Mouse (Mus musculus): ENCODE measurements around the gene Kif5c. TPM values are rescaled to one million over a fixed set of nuclear protein-coding genes. Genes with fewer than 3 reads are reported as not detected.

Kif5c gene
- polyA plus RNA-seq, 1 experiment from 2014 or later, result 0.21 TPM

DNA sequence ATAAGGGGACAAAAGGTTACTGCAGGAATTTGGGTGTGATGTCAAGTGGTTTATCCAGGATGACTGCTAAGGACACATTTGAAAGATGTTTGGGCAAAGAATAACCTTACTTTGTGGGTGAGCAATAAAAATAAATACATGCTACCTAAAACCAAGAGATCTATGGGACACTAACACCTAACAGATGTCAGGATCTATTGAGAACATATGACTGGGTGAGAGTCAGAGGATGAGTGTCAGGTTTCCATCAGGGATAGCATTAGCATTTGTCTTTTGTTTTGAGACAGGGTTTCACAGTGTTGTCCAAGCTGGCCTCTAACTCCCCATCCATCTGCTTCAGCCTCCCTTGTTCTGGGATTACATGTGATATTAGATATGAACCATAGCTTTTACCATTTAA lies 26.2 kb upstream of the Kif5c start:
- H3K36me3 ChIP-seq, result no peaks in the 10 kb centered on the region
- H3K4me3 ChIP-seq, result no peak overlapping the region
- ATAC-seq, result no peak
- no peaks in the 10 kb centered on the region for H3K4me1 ChIP-seq
- H3K27ac ChIP-seq, result no peak overlapping the region
- no peaks in the 10 kb centered on the region for H3K9me3 ChIP-seq (replicated peaks)
- no peaks in the 10 kb centered on the region for H3K27me3 ChIP-seq (replicated peaks)
- H3K4me2 ChIP-seq, result no peak overlapping the region
- H3K9ac ChIP-seq, result no peak overlapping the region

DNA sequence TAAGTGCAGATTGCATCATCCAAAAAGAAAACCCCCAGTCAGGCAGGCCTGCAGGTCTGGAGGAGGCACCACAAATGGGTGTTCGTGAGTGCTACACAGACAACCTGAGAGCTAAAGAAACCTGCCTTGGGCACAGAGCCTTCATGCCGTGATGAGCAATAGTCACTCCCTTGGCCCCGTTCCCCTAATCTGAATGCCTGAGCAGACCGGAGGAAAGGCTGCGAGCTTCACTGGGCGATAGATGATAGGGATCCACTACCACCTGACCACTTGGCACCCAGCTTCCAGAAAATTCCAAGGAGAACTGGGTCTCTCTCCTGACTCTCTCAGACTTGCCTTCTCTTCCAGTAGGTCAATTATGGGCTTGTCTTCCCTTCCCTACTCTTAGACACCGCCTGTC lies 24.2 kb upstream of the Kif5c start:
- Histone ChIP-seq H3K9ac (no peak overlapping the region), H3K27ac (no peak overlapping the region), H3K4me1 (no peaks in the 10 kb centered on the region), H3K36me3 (no peaks in the 10 kb centered on the region), H3K27me3 (replicated peaks) (no peaks in the 10 kb centered on the region), H3K9me3 (replicated peaks) (no peaks in the 10 kb centered on the region), H3K4me2 (no peak overlapping the region), H3K4me3 (no peak overlapping the region)
- WGBS (ENCODE audit: insufficient replicate concordance), result 60% methylated on average over 7 of the region's 7 CpGs
- no peak for ATAC-seq

DNA sequence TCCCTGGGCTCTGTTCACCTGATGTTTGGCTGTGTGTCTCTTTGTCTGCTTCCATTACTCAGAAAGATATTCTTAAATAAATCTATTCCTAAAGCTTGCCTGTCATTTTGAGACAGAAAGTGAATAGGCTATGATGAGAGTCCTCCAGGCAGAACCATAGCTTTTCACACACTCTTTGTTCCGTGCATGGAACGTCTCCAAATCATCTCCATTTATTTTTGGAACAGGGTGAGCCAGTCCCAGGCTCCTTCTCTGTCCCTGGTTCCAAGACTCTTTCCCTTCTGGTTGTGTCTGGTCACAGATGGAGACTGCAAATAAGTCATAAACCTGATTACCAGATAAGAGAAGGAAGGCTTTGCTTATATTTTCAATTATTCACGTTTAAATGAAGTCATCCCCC lies 22.8 kb upstream of the Kif5c start:
- ATAC-seq, result no peak
- H3K27me3 ChIP-seq (replicated peaks), result no peaks in the 10 kb centered on the region

DNA sequence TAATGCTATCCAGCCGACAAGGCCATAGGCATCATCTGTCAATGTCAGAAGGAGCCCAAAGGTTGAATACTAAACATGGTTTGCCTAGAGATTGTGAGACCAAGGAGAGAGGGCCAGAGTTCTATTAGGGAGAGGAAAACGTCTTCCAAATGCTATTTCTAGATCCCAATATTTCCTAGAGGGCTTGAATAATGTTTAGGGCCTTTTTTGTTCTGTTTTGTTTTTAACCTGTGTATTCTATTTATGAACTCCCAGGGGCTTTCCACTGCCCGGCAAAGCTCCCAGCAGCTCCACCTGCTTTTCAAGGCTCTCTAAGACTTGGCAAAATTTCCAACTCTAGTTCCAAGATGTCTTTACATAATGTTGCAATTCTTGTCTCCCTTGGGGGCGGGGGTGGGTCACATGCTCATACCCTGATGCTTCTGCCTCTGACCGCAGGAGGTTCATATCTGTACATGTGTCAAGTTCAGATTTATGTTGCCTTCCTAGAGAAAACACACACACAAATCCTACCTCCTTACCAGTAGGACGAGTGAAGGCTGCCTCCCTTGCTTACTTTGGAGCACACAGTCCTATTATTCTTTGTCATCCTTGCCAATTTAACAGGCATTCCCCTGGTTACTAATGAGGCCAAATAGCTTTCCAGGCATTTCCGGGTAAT lies 18.9 kb upstream of the Kif5c start:
- no peaks in the 10 kb centered on the region for H3K9me3 ChIP-seq (replicated peaks)
- H3K36me3 ChIP-seq, result no peaks in the 10 kb centered on the region
- H3K9ac ChIP-seq, result no peak overlapping the region
- H3K4me2 ChIP-seq, result no peak overlapping the region
- H3K4me1 ChIP-seq, result no peaks in the 10 kb centered on the region
- no peak overlapping the region for H3K4me3 ChIP-seq
- 53% methylated on average over 7 of the region's 7 CpGs for WGBS (ENCODE audit: insufficient replicate concordance)
- ATAC-seq, result no peak
- H3K27ac ChIP-seq, result no peak overlapping the region
- H3K27me3 ChIP-seq (replicated peaks), result no peaks in the 10 kb centered on the region

More for the DNA sequence above, 22.8 kb upstream of the Kif5c start:
- WGBS (ENCODE audit: insufficient replicate concordance), result 54% methylated on average over 3 of the region's 3 CpGs
- H3K36me3 ChIP-seq, result no peaks in the 10 kb centered on the region
- no peak overlapping the region for H3K4me2 ChIP-seq
- no peaks in the 10 kb centered on the region for H3K4me1 ChIP-seq
- no peak overlapping the region for H3K4me3 ChIP-seq
- no peaks in the 10 kb centered on the region for H3K9me3 ChIP-seq (replicated peaks)
- H3K9ac ChIP-seq, result no peak overlapping the region
- no peak overlapping the region for H3K27ac ChIP-seq

DNA sequence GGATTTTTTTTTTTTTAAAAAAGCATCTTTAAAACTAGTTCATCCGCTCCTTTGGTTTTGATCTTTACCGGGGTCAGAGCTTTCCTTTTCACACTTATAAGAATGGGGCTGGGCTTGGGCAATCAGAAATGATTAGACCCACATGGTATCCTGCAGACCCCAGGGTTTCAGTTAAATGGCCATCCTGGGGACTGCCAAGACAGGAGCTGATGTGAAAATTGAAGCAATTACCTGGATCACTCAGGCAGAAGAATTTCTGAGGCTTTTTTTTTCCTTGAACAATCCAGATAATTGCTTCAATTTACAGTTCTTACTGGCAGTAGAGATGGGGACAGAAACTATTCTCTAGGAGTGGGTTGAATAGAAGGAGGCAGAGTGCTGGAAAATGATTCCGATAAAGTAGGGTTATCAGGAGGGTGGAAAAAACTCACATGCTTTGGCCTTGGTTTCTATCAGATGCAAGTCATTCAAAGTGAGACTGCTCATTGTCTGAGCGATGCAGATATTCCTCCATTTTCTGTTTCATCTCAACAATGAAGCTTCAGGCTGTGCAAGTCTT lies 16.2 kb upstream of the Kif5c start:
- no peaks in the 10 kb centered on the region for H3K4me1 ChIP-seq
- H3K4me2 ChIP-seq, result no peak overlapping the region
- no peaks in the 10 kb centered on the region for H3K27me3 ChIP-seq (replicated peaks)
- H3K36me3 ChIP-seq, result no peaks in the 10 kb centered on the region
- no peak for ATAC-seq
- no peak overlapping the region for H3K9ac ChIP-seq
- WGBS (ENCODE audit: insufficient replicate concordance), result 71% methylated on average over 4 of the region's 4 CpGs
- H3K4me3 ChIP-seq, result no peak overlapping the region
- no peak overlapping the region for H3K27ac ChIP-seq
- no peaks in the 10 kb centered on the region for H3K9me3 ChIP-seq (replicated peaks)

DNA sequence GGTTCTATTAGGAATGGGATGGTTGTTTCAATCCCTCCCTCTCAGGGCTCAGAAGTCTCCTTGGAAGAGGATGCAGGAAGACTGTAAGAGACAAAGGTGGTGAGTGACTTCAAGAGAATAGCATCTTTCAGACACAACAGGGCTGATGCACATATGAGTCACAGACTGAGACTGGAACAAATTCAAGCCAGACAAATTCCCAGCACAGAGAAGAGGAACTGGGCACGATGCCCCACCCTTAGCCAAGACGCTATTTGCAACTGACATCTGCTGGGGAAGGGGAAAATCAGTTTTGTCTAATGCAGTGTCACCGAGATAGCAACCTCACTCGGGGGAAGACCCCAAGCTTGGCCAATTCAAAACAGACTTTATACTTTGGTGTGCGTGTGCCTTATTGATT lies 9.5 kb upstream of the Kif5c start:
- Histone ChIP-seq H3K9me3 (replicated peaks) (no peaks in the 10 kb centered on the region), H3K27ac (no peak overlapping the region), H3K4me1 (no peaks in the 10 kb centered on the region), H3K4me2 (no peak overlapping the region), H3K36me3 (no peaks in the 10 kb centered on the region), H3K27me3 (replicated peaks) (no peaks in the 10 kb centered on the region), H3K9ac (no peak overlapping the region), H3K4me3 (no peak overlapping the region)
- no peak for ATAC-seq
- 49% methylated on average over 5 of the region's 5 CpGs for WGBS (ENCODE audit: insufficient replicate concordance)

DNA sequence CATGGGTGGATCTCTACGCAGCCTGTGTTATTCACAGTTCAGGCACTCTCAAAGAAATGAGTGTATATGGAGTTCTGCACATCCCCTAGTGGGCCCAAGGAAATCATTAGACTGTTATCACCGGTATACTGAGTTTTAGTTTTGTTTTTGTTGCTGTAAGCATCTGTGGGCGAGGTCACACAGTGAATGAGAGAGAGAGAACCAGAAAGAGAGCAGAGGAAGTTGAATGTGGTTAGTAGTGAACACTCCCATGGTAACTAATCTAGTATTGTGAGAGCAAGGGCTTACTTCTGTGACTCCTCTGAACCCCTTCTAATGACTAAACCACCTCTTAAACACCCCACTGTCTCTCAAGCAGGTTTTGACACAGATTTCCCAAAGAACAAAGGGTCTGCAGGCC lies 2.3 kb upstream of the Kif5c start:
- 61% methylated on average over 3 of the region's 3 CpGs for WGBS (ENCODE audit: insufficient replicate concordance)

DNA sequence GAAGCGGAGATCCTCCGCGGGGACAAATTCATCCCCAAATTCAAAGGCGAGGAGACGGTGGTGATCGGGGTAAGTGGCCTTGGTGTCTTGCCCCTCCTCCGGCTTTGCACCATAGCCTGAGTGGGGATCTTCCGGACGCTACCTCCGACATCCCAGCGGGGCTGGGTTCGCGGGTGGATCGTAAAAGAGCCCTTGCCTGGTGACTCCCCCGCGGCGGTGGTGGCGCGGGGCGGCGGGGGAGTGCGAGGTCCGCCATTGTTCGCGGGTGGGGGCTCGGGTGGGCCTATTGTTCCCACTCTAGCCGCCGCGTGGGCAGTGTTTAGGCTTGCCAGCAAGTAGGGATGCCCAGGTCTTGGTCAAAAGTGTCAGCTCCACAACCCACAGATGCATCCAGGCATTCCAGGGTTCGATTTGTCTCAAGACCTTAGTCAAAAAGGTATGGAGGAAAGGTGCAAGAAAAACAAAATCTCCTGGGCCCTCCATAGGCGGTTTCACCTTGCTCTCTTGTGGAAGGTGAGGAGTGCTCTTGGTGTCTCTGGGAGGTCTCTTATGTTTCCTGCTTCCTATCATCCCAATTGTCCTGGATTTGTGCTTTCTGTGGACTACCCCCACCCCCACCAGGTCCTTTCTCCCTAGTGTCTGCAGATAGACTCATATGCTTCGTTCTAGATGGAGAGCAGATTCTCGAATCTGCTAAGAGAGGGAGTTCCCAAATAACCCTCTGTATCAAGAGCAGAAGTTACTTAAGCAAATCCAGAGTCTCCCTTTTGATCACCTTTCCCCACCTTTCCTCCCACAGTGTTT lies 823 bp downstream of the Kif5c start:
- H3K4me1 ChIP-seq, result peaks cover 7% of the 10 kb centered on the region
- H3K9ac ChIP-seq, result no peak overlapping the region
- peaks cover 46% of the 10 kb centered on the region for H3K27me3 ChIP-seq (replicated peaks)
- H3K9me3 ChIP-seq (replicated peaks), result no peaks in the 10 kb centered on the region
- ATAC-seq, result peak; percentile 40; the same call in 1 of the 2 replicates
- H3K4me2 ChIP-seq, result peak overlapping the region; percentile 73
- 3% methylated on average over 33 of the region's 33 CpGs for WGBS (ENCODE audit: insufficient replicate concordance)
- H3K27ac ChIP-seq, result no peak overlapping the region
- H3K4me3 ChIP-seq, result peak overlapping the region; percentile 55
- H3K36me3 ChIP-seq, result no peaks in the 10 kb centered on the region

More for the DNA sequence above, 2.3 kb upstream of the Kif5c start:
- H3K4me3 ChIP-seq, result no peak overlapping the region
- H3K9me3 ChIP-seq (replicated peaks), result no peaks in the 10 kb centered on the region
- no peak overlapping the region for H3K9ac ChIP-seq
- peaks cover 7% of the 10 kb centered on the region for H3K4me1 ChIP-seq
- H3K27ac ChIP-seq, result no peak overlapping the region
- H3K36me3 ChIP-seq, result no peaks in the 10 kb centered on the region
- no peak for ATAC-seq
- no peak overlapping the region for H3K4me2 ChIP-seq
- H3K27me3 ChIP-seq (replicated peaks), result peaks cover 40% of the 10 kb centered on the region

DNA sequence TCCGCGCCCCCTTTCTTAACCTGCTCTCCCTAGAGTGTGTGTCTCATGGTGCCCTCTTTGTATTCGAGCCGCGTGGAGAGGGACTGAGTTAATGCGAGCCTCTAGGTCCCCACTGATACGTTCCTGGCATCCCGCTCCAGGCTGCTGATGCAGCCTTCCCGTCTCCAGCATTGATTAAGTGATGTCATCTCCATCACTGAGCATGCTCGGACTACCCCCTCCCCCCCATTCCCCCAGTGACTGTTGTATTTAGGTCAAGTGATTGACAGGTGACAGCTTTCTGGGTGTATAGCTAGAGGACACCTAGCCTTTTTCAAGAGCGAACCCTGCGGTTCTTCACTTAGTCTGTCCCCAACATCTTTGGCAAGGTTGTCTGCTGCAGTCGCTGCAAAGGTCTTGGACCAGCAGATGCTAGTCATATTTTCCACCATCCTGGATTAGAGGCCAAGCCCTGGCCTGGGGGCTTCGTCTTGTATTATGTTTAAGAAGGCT lies 1.6 kb downstream of the Kif5c start:
- Histone ChIP-seq H3K9ac (no peak overlapping the region), H3K4me1 (peaks cover 7% of the 10 kb centered on the region), H3K27me3 (replicated peaks) (peaks cover 46% of the 10 kb centered on the region), H3K27ac (no peak overlapping the region), H3K4me2 (no peak overlapping the region), H3K4me3 (no peak overlapping the region), H3K9me3 (replicated peaks) (no peaks in the 10 kb centered on the region), H3K36me3 (no peaks in the 10 kb centered on the region)
- WGBS (ENCODE audit: insufficient replicate concordance), result 25% methylated on average over 14 of the region's 14 CpGs
- no peak for ATAC-seq

DNA sequence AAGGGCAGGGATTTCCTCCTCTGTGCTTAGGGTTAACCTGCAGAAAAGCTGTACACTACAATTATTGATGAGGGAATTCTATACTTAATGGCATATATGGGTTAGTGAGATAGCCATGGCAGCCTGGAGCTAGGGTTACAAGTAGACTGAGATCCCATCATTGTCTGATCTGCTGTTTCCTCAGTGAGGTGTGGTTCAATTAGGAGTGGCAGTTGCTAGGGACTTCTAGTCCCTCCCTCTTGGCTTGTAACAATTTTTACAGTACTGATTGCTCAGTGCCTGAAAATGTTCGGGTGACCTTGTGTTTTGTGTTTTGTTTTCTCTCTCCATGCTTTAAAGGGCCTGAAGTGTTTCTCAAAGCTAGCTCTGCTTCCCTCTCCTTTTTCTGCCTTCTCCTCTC lies 2.1 kb downstream of the Kif5c start:
- Histone ChIP-seq H3K4me1 (peaks cover 7% of the 10 kb centered on the region), H3K27me3 (replicated peaks) (peaks cover 46% of the 10 kb centered on the region), H3K4me3 (no peak overlapping the region), H3K4me2 (no peak overlapping the region), H3K9ac (no peak overlapping the region), H3K27ac (no peak overlapping the region), H3K36me3 (no peaks in the 10 kb centered on the region), H3K9me3 (replicated peaks) (no peaks in the 10 kb centered on the region)
- WGBS (ENCODE audit: insufficient replicate concordance), result 80% methylated on average over 1 of the region's 1 CpGs
- no peak for ATAC-seq

DNA sequence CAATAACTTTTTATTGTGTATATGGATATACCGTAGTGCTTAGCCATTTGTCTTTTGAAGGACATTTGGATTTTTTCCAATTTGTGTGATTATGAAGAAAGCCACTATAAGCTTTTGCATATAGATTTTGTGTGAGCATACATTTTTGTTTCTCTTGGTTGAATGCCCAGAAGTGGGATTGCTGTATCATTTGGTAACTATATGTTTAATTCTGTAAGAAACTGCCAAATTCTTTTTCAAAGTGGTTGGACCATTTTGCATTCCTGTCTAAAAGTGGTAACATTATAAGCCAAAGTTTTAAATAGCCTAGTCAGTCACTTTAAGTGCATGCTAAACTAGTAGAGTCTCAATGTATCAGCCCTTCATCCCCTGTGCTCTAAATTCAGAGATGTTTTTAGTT lies 6.5 kb downstream of the Kif5c start:
- peaks cover 14% of the 10 kb centered on the region for H3K27me3 ChIP-seq (replicated peaks)
- H3K4me2 ChIP-seq, result no peak overlapping the region
- no peak overlapping the region for H3K27ac ChIP-seq
- no peak overlapping the region for H3K4me3 ChIP-seq
- H3K9ac ChIP-seq, result no peak overlapping the region
- 88% methylated on average over 1 of the region's 1 CpGs for WGBS (ENCODE audit: insufficient replicate concordance)
- H3K4me1 ChIP-seq, result no peaks in the 10 kb centered on the region
- H3K36me3 ChIP-seq, result no peaks in the 10 kb centered on the region
- no peaks in the 10 kb centered on the region for H3K9me3 ChIP-seq (replicated peaks)
- ATAC-seq, result no peak

DNA sequence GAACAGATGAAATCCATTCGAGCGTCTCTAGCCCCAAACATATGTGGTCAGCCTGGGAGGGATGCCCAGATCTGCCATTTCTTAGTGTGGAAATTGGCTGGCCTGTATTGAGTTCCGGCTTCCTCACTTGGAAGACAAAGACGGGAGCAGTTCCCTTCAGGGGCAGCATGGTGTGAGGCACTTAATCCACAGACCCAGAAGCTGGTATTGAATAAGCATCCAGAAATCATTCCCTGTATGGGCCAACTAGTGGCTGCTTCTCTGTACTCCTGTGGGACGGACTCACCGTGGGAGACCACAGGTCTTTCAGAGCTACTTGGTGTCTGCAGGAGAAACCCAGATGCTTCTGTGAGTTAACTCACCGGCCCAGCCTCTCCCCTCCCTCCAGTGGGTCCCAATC lies 8.5 kb downstream of the Kif5c start:
- no peaks in the 10 kb centered on the region for H3K36me3 ChIP-seq
- no peak for ATAC-seq
- no peaks in the 10 kb centered on the region for H3K9me3 ChIP-seq (replicated peaks)
- H3K27ac ChIP-seq, result no peak overlapping the region
- H3K27me3 ChIP-seq (replicated peaks), result no peaks in the 10 kb centered on the region
- 58% methylated on average over 7 of the region's 7 CpGs for WGBS (ENCODE audit: insufficient replicate concordance)
- H3K9ac ChIP-seq, result no peak overlapping the region
- no peak overlapping the region for H3K4me2 ChIP-seq
- H3K4me3 ChIP-seq, result no peak overlapping the region
- H3K4me1 ChIP-seq, result no peaks in the 10 kb centered on the region
